Mouse (Mus musculus) subcutaneous adipose tissue, adult 2 months (tissue): ENCODE results near the gene Ms4a6b. TPM values are rescaled to one million over a fixed set of nuclear protein-coding genes. Genes with fewer than 3 reads are reported as not detected.

Experiments used
- polyA plus RNA-seq: library from polyadenylated mRNA; depleted of rRNA; stranded (reverse); fragments of >200 nt; gene quantifications from 2 replicates; pipeline ENCODE4 v1.2.3, GENCODE M21; 2012; ENCODE audit warnings: low replicate concordance; rRNA removed

The Ms4a6b gene
- 7.5 and 10.6 TPM in 2 replicates for polyA plus RNA-seq

DNA sequence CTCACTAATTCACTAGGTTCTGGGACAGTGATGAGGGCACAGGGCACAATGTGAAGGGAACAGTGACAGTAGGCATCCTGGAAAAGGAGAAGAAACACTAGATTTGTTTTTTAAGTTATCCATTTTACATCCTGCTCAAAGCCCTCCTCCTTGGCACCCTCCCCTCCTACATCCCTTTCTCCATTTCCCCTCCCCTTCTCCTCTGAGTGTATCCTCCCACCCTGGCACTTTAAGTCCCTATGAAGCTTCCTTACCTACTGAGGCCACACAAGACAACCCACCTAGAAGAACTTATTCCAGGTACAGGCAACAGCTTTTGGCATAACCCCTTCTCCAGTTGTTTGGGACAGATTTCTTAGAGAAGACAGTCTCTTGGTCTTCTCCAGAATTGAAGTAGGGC, at the start of gene Ms4a6b:
TSS of gene Ms4a6b (plus strand) at position 267 of the 400 bp plus-strand sequence.

DNA sequence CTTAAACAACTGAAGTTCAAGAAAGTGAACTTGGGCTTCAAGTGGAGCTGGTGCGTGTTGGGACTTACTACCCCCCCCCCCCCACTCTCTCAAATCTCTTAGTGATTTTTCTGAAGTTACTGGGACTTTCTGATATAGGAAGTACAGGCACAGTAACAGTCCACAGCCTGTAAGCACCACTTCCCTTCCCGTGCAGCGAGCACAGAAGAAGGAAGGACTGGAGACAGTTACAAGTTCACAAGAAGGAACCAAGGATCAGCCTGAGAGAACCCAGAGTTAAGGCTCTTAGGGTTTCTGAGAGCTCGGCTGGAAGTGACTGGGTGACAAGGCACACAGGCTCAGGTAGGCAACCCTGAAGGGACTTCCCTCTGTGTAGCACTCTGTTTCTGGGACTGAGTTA, 47.1 kb upstream of the Ms4a6b start, which contains the start of gene Ms4a6c:
TSS of gene Ms4a6c (plus strand) at position 152 of the 400 bp plus-strand sequence.

GRCm38 (mm10) chr19:11485746-11486145, 30.6 kb upstream of the Ms4a6b start, which contains the start of gene Gm8369:
Gm8369 (plus strand) TSS chr19:11485938.

GRCm38 (mm10) chr19:11536593-11536992, 20.3 kb downstream of the Ms4a6b start, which contains the start of gene Ms4a4d:
Ms4a4d (plus strand) TSS chr19:11536801.

Other genes starting within 250 kb of the Ms4a6b start
- not detected in 2 replicates for gene Ms4a5, start 232.6 kb upstream of the Ms4a6b start, polyA plus RNA-seq
- gene Ms4a14, start 202.1 kb upstream of the Ms4a6b start, polyA plus RNA-seq = 0.90 and 0.93 TPM in 2 replicates
- gene Ms4a7, start 180.4 kb upstream of the Ms4a6b start, polyA plus RNA-seq = 3.7 and 19.3 TPM in 2 replicates
- gene Ms4a4a, start 141.0 kb upstream of the Ms4a6b start, polyA plus RNA-seq = 1.6 and 3.1 TPM in 2 replicates
- 0.42 and 4.8 TPM in 2 replicates for gene Ms4a4c, start 111.7 kb upstream of the Ms4a6b start, polyA plus RNA-seq
- gene Ms4a4b, start 73.0 kb upstream of the Ms4a6b start, polyA plus RNA-seq = 4.2 and 6.2 TPM in 2 replicates
- 7.5 and 13.0 TPM in 2 replicates for gene Ms4a6c, start 47.1 kb upstream of the Ms4a6b start, polyA plus RNA-seq
- gene Gm8369, start 30.6 kb upstream of the Ms4a6b start, polyA plus RNA-seq = 0.57 and 0.98 TPM in 2 replicates
- 23.8 and 25.8 TPM in 2 replicates for gene Ms4a4d, start 20.3 kb downstream of the Ms4a6b start, polyA plus RNA-seq
- gene Ms4a6d, start 88.3 kb downstream of the Ms4a6b start, polyA plus RNA-seq = 6.9 and 7.9 TPM in 2 replicates
- not detected in 2 replicates for gene Ms4a2, start 107.2 kb downstream of the Ms4a6b start, polyA plus RNA-seq
- gene Ms4a3, start 124.3 kb downstream of the Ms4a6b start, polyA plus RNA-seq = not detected in 2 replicates
- gene Oosp2, start 144.0 kb downstream of the Ms4a6b start, polyA plus RNA-seq = not detected in 2 replicates
- not detected in 2 replicates for gene Oosp1, start 174.6 kb downstream of the Ms4a6b start, polyA plus RNA-seq
- not detected in 2 replicates for gene Oosp3, start 180.5 kb downstream of the Ms4a6b start, polyA plus RNA-seq
- not detected in 2 replicates for gene Gif, start 231.0 kb downstream of the Ms4a6b start, polyA plus RNA-seq